Mouse (Mus musculus): ENCODE data around the gene Tcte1. TPM values are rescaled to one million over a fixed set of nuclear protein-coding genes. Genes with fewer than 3 reads are reported as not detected.

Tcte1 gene
- polyA plus RNA-seq, 1 experiment, result 0.12 TPM

GRCm38 (mm10) chr17:45589236-45589635 lies 66.0 kb downstream of the Tcte1 start:
- Histone ChIP-seq H3K9me3 (peaks cover 11% of the 10 kb centered on the region), H3K4me1 (peaks cover 53% of the 10 kb centered on the region), H3K27me3 (replicated peaks) (peaks cover 75% of the 10 kb centered on the region), H3K36me3 (replicated peaks; ENCODE audit: low read length) (peaks cover 31% of the 10 kb centered on the region), H3K4me3 (replicated peaks) (no peak overlapping the region)
- TF ChIP-seq GATA1 (IDR thresholded peaks at IDR 0.05; ENCODE audit: borderline replicate concordance, low read length), result no peak
- TF ChIP-seq FLI1 (IDR thresholded peaks at IDR 0.05; ENCODE audit: low read length), result no peak

- no peak overlapping the region for H3K4me3 ChIP-seq (replicated peaks)
- peaks cover 53% of the 10 kb centered on the region for H3K4me1 ChIP-seq
- H3K9me3 ChIP-seq, result peaks cover 11% of the 10 kb centered on the region
- peaks cover 31% of the 10 kb centered on the region for H3K36me3 ChIP-seq (replicated peaks; ENCODE audit: low read length)
- H3K27me3 ChIP-seq (replicated peaks), result peaks cover 78% of the 10 kb centered on the region
- TF ChIP-seq FLI1 (IDR thresholded peaks at IDR 0.05; ENCODE audit: low read length) (no peak), GATA1 (IDR thresholded peaks at IDR 0.05; ENCODE audit: borderline replicate concordance, low read length) (no peak)
Observed at GRCm38 (mm10) chr17:45589844-45590243, 66.6 kb downstream of the Tcte1 start.

GRCm38 (mm10) chr17:45590410-45590809 lies 67.2 kb downstream of the Tcte1 start:
- peaks cover 31% of the 10 kb centered on the region for H3K36me3 ChIP-seq (replicated peaks; ENCODE audit: low read length)
- H3K4me3 ChIP-seq (replicated peaks), result no peak overlapping the region
- TF ChIP-seq FLI1 (IDR thresholded peaks at IDR 0.05; ENCODE audit: low read length) (no peak), GATA1 (IDR thresholded peaks at IDR 0.05; ENCODE audit: borderline replicate concordance, low read length) (no peak)
- peaks cover 53% of the 10 kb centered on the region for H3K4me1 ChIP-seq
- peaks cover 80% of the 10 kb centered on the region for H3K27me3 ChIP-seq (replicated peaks)
- peaks cover 11% of the 10 kb centered on the region for H3K9me3 ChIP-seq

- Histone ChIP-seq H3K4me1 (peaks cover 61% of the 10 kb centered on the region), H3K27me3 (replicated peaks) (peaks cover 87% of the 10 kb centered on the region), H3K36me3 (replicated peaks; ENCODE audit: low read length) (peaks cover 20% of the 10 kb centered on the region), H3K4me3 (replicated peaks) (no peak overlapping the region), H3K9me3 (peaks cover 2% of the 10 kb centered on the region; the same call in 1 of the 2 replicates)
- TF ChIP-seq GATA1 (IDR thresholded peaks at IDR 0.05; ENCODE audit: borderline replicate concordance, low read length) (no peak), FLI1 (IDR thresholded peaks at IDR 0.05; ENCODE audit: low read length) (no peak)
Observed at GRCm38 (mm10) chr17:45591701-45592605, 68.7 kb downstream of the Tcte1 start.

Other genes starting within 250 kb of the Tcte1 start
- gene Cdc5l, start 89.7 kb upstream of the Tcte1 start, polyA plus RNA-seq (2012; ENCODE audit: insufficient read depth, low replicate concordance), result 2.4 and 5.3 TPM in 2 replicates
- 0.34 TPM in 1 of 2 replicates, not detected in the other for gene Spats1, start 48.0 kb upstream of the Tcte1 start, polyA plus RNA-seq (2012; ENCODE audit: insufficient read depth, low replicate concordance)
- gene Aars2, start 16.6 kb upstream of the Tcte1 start, polyA plus RNA-seq (2012; ENCODE audit: insufficient read depth, low replicate concordance), result 12.6 and 19.9 TPM in 2 replicates
- gene Tmem151b, start 26.2 kb downstream of the Tcte1 start, polyA plus RNA-seq (2012; ENCODE audit: insufficient read depth, low replicate concordance), result 0.93 and 1.1 TPM in 2 replicates
- 9.1 and 12.3 TPM in 2 replicates for gene Nfkbie, start 32.3 kb downstream of the Tcte1 start, polyA plus RNA-seq (2012; ENCODE audit: insufficient read depth, low replicate concordance)
- gene Slc35b2, start 40.4 kb downstream of the Tcte1 start, polyA plus RNA-seq (2012; ENCODE audit: insufficient read depth, low replicate concordance), result 24.8 and 30.6 TPM in 2 replicates
- gene Hsp90ab1, start 49.8 kb downstream of the Tcte1 start, polyA plus RNA-seq (2012; ENCODE audit: insufficient read depth, low replicate concordance), result 292 and 435 TPM in 2 replicates
- gene Slc29a1, start 76.2 kb downstream of the Tcte1 start, polyA plus RNA-seq (2012; ENCODE audit: insufficient read depth, low replicate concordance), result 24.7 TPM in 1 of 2 replicates, not detected in the other
- gene Mymx, start 78.7 kb downstream of the Tcte1 start, polyA plus RNA-seq (2012; ENCODE audit: insufficient read depth, low replicate concordance), result not detected in 2 replicates
- gene Capn11, start 135.9 kb downstream of the Tcte1 start, polyA plus RNA-seq (2012; ENCODE audit: insufficient read depth, low replicate concordance), result not detected in 2 replicates
- gene Mrpl14, start 162.9 kb downstream of the Tcte1 start, polyA plus RNA-seq (2012; ENCODE audit: insufficient read depth, low replicate concordance), result 106 and 372 TPM in 2 replicates
- 22.7 and 26.5 TPM in 2 replicates for gene Tmem63b, start 163.5 kb downstream of the Tcte1 start, polyA plus RNA-seq (2012; ENCODE audit: insufficient read depth, low replicate concordance)
- 1.3 TPM in 1 of 2 replicates, not detected in the other for gene 1600014C23Rik, start 210.4 kb downstream of the Tcte1 start, polyA plus RNA-seq (2012; ENCODE audit: insufficient read depth, low replicate concordance)

All from megakaryocyte, embryonic 14.5 days (primary cell).